Mouse (Mus musculus): ENCODE measurements around the gene Fank1. TPM values are rescaled to one million over a fixed set of nuclear protein-coding genes. Genes with fewer than 3 reads are reported as not detected.

Fank1 gene
- polyA plus RNA-seq, 1 experiment = not detected

- TF ChIP-seq CTCF (IDR thresholded peaks at IDR 0.05; ENCODE audit: insufficient read depth, low read depth, low read length) = no peak
- no peak for TF ChIP-seq POLR2A (IDR thresholded peaks at IDR 0.05; ENCODE audit: insufficient read depth, low read depth, low read length)
- WGBS = 70% methylated on average over 7 of the region's 7 CpGs
- Histone ChIP-seq H3K27ac (ENCODE audit: insufficient read depth, low read depth, low read length) (no peak overlapping the region), H3K4me1 (ENCODE audit: control insufficient read depth, insufficient read depth, low read length) (0 out of 2 replicates have a peak, but pooled peaks cover 2% of the 10 kb centered on the region), H3K4me3 (ENCODE audit: insufficient read depth, low read depth, low read length) (no peak overlapping the region)
These were observed 52.9 kb downstream of the Fank1 start for GRCm38 (mm10) chr7:133829579-133829978.

DNA sequence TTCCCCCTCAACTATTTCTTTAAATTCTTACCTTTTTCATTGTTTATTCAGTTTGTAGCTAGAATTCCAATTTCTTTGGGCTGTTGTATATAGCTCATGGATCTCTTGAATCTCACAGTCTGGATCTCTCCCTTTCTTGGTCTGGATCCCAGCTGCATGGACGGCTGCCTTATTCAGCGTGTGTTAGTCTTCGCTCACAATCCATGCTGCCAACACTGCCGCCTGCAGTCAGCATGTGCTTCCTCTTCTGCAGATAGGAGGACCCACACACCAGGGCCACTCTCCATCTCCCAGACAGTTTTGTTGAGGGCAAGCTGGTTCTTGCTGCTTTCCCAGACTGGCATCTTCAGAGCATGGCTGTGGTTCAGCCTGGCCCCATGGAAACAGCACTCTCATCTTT, 62.9 kb downstream of the Fank1 start:
- no peak overlapping the region for H3K4me3 ChIP-seq (ENCODE audit: insufficient read depth, low read depth, low read length)
- 41% methylated on average over 4 of the region's 4 CpGs for WGBS
- TF ChIP-seq CTCF (IDR thresholded peaks at IDR 0.05; ENCODE audit: insufficient read depth, low read depth, low read length) = no peak

DNA sequence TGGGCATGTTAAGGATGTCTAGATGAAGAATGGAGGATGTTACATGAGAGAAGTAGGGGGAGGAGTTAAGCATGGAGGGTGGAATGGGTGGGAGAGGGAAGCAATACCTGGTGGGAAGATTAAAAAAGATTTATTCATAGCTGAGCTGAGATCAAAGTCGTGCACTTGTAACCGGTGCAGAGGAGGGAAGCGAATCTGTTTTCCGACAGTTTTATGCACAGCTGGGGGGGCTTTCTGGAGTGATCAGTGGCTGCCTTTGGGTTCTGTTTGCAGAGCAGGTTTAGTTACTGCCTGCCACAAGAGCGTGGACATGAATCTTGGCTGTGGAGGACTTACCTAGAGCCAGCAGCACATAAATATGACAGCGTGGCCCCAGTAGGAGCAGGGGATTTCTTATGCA, 65.4 kb downstream of the Fank1 start:
- TF ChIP-seq POLR2A (IDR thresholded peaks at IDR 0.05; ENCODE audit: insufficient read depth, low read depth, low read length) (no peak), CTCF (IDR thresholded peaks at IDR 0.05; ENCODE audit: insufficient read depth, low read depth, low read length) (no peak)
- no peaks in the 10 kb centered on the region for H3K4me1 ChIP-seq (ENCODE audit: control insufficient read depth, insufficient read depth, low read length)
- 79% methylated on average over 6 of the region's 6 CpGs for WGBS
- no peak overlapping the region for H3K27ac ChIP-seq (ENCODE audit: insufficient read depth, low read depth, low read length)
- no peak overlapping the region for H3K4me3 ChIP-seq (ENCODE audit: insufficient read depth, low read depth, low read length)

More for the DNA sequence above, 62.9 kb downstream of the Fank1 start:
- Histone ChIP-seq H3K27ac (ENCODE audit: insufficient read depth, low read depth, low read length) (no peak overlapping the region), H3K4me1 (ENCODE audit: control insufficient read depth, insufficient read depth, low read length) (no peaks in the 10 kb centered on the region)

DNA sequence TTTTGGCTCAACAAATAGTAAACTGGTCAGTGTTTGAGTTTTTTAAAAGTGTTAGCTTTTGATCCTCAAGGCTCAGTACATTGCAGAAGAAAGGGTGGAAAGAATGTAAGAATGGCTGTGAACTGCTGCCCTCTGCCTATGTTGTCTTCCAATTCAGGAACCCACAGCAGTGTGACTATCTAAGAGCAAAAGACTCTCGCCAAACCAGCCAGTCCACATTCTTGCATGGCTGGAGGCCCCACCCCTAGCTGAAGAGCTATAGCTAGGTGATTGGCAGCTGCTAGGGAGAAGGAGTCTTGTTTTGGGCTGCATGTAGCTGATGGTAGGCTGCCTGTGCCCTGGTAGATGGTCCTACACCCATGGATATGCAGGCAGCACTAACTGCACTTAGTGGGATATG, 70.5 kb downstream of the Fank1 start:
- whole genome bisulfite sequencing = 53% methylated on average over 1 of the region's 1 CpGs
- Histone ChIP-seq H3K4me3 (ENCODE audit: insufficient read depth, low read depth, low read length) (no peak overlapping the region), H3K4me1 (ENCODE audit: control insufficient read depth, insufficient read depth, low read length) (no peaks in the 10 kb centered on the region), H3K27ac (ENCODE audit: insufficient read depth, low read depth, low read length) (no peak overlapping the region)
- TF ChIP-seq CTCF (IDR thresholded peaks at IDR 0.05; ENCODE audit: insufficient read depth, low read depth, low read length) (no peak), POLR2A (IDR thresholded peaks at IDR 0.05; ENCODE audit: insufficient read depth, low read depth, low read length) (no peak)

- 79% methylated on average over 2 of the region's 2 CpGs for WGBS
- H3K4me3 ChIP-seq (ENCODE audit: insufficient read depth, low read depth, low read length) = no peak overlapping the region
- no peaks in the 10 kb centered on the region for H3K4me1 ChIP-seq (ENCODE audit: control insufficient read depth, insufficient read depth, low read length)
- TF ChIP-seq CTCF (IDR thresholded peaks at IDR 0.05; ENCODE audit: insufficient read depth, low read depth, low read length) = no peak
- no peak for TF ChIP-seq POLR2A (IDR thresholded peaks at IDR 0.05; ENCODE audit: insufficient read depth, low read depth, low read length)
- no peak overlapping the region for H3K27ac ChIP-seq (ENCODE audit: insufficient read depth, low read depth, low read length)
These were observed 71.5 kb downstream of the Fank1 start for GRCm38 (mm10) chr7:133848180-133848579.

- no peak for TF ChIP-seq CTCF (IDR thresholded peaks at IDR 0.05; ENCODE audit: insufficient read depth, low read depth, low read length)
- TF ChIP-seq POLR2A (IDR thresholded peaks at IDR 0.05; ENCODE audit: insufficient read depth, low read depth, low read length) = no peak
- H3K4me1 ChIP-seq (ENCODE audit: control insufficient read depth, insufficient read depth, low read length) = no peaks in the 10 kb centered on the region
- H3K27ac ChIP-seq (ENCODE audit: insufficient read depth, low read depth, low read length) = no peak overlapping the region
- no peak overlapping the region for H3K4me3 ChIP-seq (ENCODE audit: insufficient read depth, low read depth, low read length)
These were observed 74.1 kb downstream of the Fank1 start for GRCm38 (mm10) chr7:133850735-133851134.

- TF ChIP-seq POLR2A (IDR thresholded peaks at IDR 0.05; ENCODE audit: insufficient read depth, low read depth, low read length) (no peak), CTCF (IDR thresholded peaks at IDR 0.05; ENCODE audit: insufficient read depth, low read depth, low read length) (peak; percentile 32; the same call in 1 of the 2 replicates)
- H3K4me3 ChIP-seq (ENCODE audit: insufficient read depth, low read depth, low read length) = no peak overlapping the region
- H3K27ac ChIP-seq (ENCODE audit: insufficient read depth, low read depth, low read length) = no peak overlapping the region
- WGBS = 9% methylated on average over 3 of the region's 3 CpGs
- no peaks in the 10 kb centered on the region for H3K4me1 ChIP-seq (ENCODE audit: control insufficient read depth, insufficient read depth, low read length)
These were observed 79.6 kb downstream of the Fank1 start for GRCm38 (mm10) chr7:133856278-133856677.

- WGBS = 96% methylated on average over 3 of the region's 3 CpGs
- H3K27ac ChIP-seq (ENCODE audit: insufficient read depth, low read depth, low read length) = no peak overlapping the region
These were observed 81.8 kb downstream of the Fank1 start for GRCm38 (mm10) chr7:133858506-133858905.

DNA sequence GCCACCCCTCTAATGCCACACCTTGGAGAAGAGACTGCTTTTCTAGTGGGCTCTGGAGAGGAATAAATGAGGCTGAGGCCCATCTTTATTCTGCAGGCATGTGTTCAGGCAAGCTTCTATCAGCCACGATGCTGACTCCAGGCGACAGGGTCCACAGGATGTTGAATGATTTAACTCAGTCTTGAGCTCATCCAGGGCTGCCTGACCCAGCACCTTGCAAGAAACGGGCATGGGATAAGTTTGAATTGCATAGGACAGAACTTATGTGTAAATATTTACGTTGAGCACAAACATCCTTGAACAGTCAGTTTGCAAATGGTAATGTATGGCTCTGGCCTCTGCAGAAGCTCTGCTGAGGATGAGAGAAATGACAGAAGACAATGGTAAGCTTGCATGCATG, 82.9 kb downstream of the Fank1 start:
- no peak for TF ChIP-seq POLR2A (IDR thresholded peaks at IDR 0.05; ENCODE audit: insufficient read depth, low read depth, low read length)
- no peak for TF ChIP-seq CTCF (IDR thresholded peaks at IDR 0.05; ENCODE audit: insufficient read depth, low read depth, low read length)
- no peaks in the 10 kb centered on the region for H3K4me1 ChIP-seq (ENCODE audit: control insufficient read depth, insufficient read depth, low read length)
- WGBS = 96% methylated on average over 4 of the region's 4 CpGs
- H3K4me3 ChIP-seq (ENCODE audit: insufficient read depth, low read depth, low read length) = no peak overlapping the region
- no peak overlapping the region for H3K27ac ChIP-seq (ENCODE audit: insufficient read depth, low read depth, low read length)

More at GRCm38 (mm10) chr7:133858506-133858905, 81.8 kb downstream of the Fank1 start:
- TF ChIP-seq POLR2A (IDR thresholded peaks at IDR 0.05; ENCODE audit: insufficient read depth, low read depth, low read length) = no peak
- TF ChIP-seq CTCF (IDR thresholded peaks at IDR 0.05; ENCODE audit: insufficient read depth, low read depth, low read length) = no peak
- Histone ChIP-seq H3K4me3 (ENCODE audit: insufficient read depth, low read depth, low read length) (no peak overlapping the region), H3K4me1 (ENCODE audit: control insufficient read depth, insufficient read depth, low read length) (no peaks in the 10 kb centered on the region)

GRCm38 (mm10) chr7:133862233-133862632, 85.6 kb downstream of the Fank1 start:
- WGBS = 96% methylated on average over 6 of the region's 6 CpGs
- Histone ChIP-seq H3K4me1 (ENCODE audit: control insufficient read depth, insufficient read depth, low read length) (no peaks in the 10 kb centered on the region), H3K27ac (ENCODE audit: insufficient read depth, low read depth, low read length) (no peak overlapping the region), H3K4me3 (ENCODE audit: insufficient read depth, low read depth, low read length) (no peak overlapping the region)
- TF ChIP-seq POLR2A (IDR thresholded peaks at IDR 0.05; ENCODE audit: insufficient read depth, low read depth, low read length) = no peak
- no peak for TF ChIP-seq CTCF (IDR thresholded peaks at IDR 0.05; ENCODE audit: insufficient read depth, low read depth, low read length)

Data from olfactory bulb, adult 2 months (tissue).